Mouse (Mus musculus) testis, postnatal 14 days (tissue): Measurements from ENCODE around the gene Stx16.

Source experiments
- DNase-seq: peaks from one replicate; pipeline ENCODE4 v3.0.0; 2021; ENCODE audit warnings: low spot score

Stx16 gene

DNA sequence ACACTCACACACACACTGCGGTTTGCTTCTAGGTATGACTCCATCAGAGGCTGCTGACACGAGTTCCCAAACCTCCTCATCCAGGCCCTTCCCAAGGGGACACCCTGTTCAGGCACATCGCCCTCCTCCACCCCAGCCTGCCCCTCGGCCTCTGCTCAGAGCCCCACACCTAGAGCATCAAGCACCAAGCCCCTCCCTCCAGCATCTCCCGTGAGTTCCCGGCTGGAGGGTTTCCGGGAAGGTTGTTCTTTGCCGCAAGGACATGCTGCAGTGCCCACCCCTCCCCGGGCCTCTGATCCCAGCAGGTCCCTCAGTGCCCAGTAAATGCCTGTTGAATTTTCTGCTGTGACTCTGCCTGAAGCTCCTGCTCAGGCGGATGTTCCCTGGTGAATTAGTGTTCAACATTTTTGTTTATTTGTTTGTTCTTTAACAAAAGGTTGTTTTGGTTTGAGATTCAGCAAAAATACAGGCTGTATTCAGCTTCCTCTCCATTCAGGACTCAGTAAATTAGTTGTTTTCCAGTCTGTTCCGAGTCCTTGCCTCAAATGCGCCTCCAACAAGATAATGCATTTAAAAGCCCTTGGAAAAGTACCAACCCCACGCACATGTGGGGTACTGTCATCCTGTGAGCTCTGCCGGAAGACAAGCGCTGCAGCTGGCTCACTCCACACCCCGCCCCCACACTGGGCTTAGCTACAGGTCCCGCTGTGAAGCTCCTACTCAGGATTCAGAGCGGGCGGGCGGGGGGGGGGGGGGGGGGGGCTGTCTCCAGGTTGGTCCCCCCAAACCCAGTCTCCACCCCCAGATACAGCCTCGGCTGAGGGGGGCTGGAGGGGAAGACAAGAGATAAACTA, 50.6 kb downstream of the Stx16 start:
- no peak for DNase-seq

DNA sequence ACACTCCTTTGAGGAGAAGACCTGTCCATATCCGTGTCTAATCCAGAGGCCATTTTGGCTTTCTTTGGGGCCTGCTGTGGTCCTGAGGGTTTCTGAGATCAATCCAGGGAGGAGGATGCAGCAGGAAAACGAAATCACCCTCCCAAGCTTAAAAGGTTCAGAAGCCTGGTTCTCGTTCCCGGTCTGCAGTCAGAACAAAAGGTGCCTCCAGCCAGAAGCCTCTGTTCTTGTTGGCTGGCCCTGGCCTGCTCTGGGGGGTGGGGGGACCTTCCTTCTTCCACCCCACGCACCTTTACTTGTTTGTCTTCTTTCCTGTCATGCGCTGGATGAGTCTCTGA, 51.2 kb downstream of the Stx16 start:
- DNase-seq = no peak

DNA sequence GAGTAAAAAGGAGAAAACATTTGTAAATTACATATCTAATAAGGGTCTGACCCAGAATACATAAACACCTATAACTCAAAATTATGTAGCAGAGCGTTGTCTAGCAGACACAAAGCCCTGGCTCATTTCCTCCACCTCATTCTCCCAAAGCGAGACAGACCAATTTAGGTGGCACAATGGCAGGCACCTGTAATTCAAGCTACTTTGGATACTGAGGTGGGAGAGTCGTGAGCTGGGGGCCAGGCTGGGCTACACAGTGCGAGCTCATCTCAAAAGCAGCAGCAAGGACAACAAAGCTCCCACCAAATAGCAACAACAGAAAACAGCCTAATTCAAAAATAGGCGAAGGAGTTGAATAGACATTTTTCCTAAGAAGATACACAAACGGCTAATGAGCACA, 52.8 kb downstream of the Stx16 start:
- no peak for DNase-seq

DNA sequence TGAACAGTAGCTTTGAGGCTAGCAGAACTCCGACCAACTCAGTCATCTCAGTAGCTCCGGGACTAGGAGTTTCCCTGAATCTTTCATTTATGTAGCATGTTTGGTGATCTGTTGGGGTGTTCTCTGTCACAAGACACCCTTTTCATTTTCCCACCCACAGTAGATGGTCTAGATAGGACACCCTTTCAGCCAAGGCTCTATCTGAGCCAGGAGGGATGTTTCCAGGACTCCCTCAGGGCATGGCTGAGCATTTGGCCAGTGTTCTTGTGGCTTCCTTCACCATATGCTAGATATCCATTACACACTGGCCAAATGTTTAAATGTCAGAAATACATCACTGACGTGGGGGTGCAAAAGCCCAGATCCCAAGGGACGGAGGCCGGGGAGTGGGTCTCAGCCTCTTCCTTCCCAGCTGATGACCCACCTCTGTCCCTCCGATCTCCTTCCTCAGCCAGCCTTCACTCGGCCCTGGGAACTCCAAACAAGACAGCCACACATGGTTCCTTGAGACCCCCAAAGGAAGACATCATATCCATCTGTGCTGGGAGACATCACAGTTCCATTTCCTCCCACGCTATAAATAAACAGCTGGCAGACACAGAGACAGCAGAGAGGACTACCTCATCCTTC, 54.5 kb downstream of the Stx16 start:
- no peak for DNase-seq

DNA sequence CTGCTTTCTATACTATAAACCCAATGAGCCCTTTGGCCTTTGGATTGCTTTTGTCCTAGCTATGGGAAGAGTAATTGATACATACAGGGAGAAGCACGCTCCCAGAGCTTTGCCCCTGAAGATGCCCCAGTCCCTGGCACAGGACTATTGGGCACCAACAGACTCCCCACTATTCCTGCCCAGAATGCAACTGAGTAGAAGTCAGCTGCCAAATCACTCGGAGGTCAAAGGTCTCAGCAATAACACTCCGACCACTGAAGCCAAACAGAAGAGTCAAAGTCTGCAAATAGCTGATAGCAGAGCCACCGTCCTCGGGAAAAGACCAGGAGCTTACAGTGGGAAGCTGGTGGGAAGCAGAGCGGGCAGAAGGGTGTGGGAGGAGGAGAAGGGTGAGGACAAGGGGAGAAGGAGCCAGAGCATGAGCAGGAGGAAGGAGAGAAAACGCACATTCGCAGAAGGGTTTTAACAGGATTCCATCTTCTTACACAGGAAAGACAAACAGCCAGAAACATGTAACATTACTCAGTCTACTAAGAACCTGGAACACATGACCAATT, 56.4 kb downstream of the Stx16 start:
- no peak for DNase-seq
